Mouse (Mus musculus): ENCODE data around the gene Tgfbr3l.
A peak's percentile ranks its signal among the peaks of the same experiment; 100 is the strongest.

Tgfbr3l gene

DNA sequence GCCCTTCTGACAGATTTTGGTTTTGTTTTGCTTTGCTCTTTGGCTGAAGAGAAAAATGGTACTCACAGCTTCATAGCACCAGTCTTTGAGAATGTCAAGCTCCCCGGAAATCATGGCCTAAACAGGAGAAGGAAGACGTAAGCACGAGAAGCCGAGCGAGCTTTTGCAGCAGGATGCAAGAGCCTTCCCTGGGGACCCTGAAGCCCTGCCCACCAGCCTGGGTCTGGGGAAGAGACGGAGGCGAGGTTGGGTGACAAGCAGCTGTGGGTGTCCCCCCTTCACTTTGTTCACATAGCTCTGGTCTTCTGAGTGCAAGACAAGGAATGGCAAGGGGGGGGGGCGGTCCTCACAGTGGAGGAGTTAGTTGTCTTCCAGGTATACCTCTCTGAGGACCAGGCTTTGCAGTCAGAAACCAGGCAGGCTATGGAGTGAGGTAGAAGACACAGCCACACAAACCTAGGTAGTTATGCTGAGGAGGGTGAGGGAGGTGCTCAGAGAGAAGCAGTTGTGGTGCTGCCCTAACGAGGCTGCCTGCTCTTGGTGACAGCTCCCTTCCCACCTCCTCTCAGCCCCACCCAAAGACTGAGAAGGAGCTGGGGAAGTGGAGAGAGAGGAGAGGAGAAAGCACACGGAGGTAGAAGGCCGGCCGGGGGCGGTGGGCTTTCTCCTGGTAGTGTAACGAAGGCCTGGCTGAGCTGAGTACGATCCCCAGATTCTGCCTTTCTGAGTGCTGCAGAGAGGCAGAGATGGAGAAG is 17.3 kb downstream of the Tgfbr3l start:
- no peak for DNase-seq (ENCODE audit: low spot score in 2 of 2)

DNA sequence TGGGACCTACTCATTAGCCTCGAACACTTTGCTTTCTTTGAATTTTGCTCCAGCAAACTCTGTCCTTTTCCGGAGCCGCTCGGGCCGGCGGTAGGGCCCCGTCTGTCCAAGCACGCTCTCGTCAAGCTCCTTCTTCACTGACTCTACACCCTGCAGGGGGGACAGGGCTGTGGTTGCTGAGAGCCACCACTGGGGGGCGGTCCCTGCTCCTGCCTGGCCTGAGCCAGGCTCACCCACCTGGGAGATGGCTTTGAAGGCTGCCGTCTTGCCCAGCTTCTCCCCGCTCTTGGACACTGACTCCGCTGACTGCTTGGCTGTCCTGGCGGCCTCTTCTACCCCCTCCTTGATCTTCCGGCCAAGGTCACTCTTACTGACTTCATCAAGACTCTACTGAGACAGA is 19.6 kb downstream of the Tgfbr3l start:
- DNase-seq (ENCODE audit: low spot score in 2 of 2): peak in 1 of 2 experiments; percentile 39

DNA sequence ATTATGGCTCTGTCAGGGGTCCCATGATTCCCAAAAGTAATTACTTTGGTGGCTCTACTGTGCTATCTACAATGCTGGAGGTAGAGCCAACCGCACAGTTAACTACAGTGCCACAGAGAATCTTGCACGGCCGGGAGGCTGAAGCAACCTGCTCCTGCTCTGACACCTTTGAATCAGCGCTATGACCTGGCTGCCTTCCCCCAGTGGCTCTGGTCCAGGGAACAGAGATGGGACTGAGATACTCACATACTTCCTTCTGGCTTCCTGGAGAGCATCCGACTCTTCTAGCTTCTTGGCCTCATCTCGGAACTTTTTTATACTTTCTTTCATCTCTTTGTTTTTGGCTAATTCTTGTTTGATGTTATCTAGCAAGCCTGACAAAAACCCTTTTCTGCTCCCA is 21.6 kb downstream of the Tgfbr3l start:
- DNase-seq (ENCODE audit: low spot score in 2 of 2): no peak

DNA sequence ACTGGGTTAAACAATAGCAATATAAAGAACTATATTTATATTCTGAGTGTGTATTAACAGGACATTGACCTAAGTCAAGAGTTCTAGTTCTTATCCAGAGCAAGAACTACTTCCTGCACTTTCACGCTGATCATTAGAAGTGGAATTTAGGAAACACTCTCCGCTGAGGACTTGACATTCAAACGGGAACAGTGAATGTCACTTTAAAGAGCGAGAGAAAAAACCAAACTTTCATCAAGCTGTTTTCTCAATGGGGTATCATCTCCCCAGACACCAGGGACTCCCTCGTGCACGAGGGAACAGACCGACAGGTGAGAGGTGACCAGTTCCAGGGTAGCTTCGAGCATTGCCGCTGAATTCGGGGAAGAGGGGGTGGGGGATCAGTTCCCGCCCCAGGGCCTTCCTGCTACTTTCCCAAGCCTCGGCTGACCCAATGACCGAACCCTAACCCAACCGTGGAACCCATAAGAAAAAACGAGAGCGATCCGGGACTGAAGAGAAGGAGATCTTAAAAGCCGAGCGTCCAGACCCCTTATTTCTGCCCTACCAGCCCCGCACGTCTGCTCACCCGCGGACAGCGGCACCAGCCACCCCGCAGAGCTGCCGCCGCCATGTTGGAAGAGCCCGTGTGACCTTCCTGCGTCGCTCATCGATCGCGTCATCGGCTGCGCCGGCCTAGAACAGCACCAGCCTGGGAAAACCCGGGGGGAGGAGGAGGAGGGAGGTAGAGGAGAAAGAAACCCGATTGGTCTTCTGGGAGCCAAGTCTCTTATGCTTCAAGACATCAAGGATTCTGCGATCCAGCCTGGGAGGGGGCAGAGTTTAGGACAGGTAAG is 27.5 kb downstream of the Tgfbr3l start, which contains the start of gene Timm44:
Gene Timm44, minus strand, starts transcription at position 639 of the 836 bp plus-strand sequence.
- peak; percentile 82 to 97 for DNase-seq (ENCODE audit: low spot score in 2 of 2)

DNA sequence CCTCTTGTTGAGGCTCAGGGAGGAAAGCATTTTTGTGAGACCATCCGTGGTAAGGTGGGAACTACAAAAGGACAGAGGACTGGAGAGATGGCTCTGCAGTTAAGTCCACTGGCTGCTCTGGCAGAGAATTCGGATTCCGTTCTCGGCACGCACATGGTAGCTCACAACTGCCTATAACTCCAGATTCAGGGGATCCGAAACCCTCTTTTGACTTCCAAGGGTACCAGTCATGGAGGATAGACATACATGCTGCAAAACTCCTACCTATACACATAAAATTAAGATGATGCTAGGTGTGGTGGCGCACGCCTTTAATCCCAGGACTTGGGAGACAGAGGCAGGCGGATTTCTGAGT is 28.1 kb downstream of the Tgfbr3l start:
- DNase-seq (ENCODE audit: low spot score in 2 of 2): no peak

DNA sequence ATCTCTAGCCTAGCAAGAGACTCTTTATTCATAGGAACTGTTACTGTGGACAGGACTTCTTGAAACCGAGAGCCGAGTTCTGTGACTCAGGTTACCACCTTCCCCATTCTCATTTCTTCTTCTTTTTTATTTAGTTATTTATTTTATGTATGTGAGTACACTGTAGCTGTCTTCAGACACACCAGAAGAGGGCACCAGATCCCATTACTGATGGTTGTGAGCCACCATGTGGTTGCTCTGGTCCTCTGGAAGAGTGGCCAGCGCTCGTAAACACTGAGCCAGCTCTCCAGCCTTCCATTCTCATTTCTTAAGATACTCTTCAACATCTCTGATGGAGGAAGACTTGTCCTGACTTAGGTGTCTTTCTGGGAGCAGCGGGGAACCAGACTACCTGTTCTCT is 44.7 kb downstream of the Tgfbr3l start:
- DNase-seq (ENCODE audit: low spot score in 2 of 2): no peak

DNA sequence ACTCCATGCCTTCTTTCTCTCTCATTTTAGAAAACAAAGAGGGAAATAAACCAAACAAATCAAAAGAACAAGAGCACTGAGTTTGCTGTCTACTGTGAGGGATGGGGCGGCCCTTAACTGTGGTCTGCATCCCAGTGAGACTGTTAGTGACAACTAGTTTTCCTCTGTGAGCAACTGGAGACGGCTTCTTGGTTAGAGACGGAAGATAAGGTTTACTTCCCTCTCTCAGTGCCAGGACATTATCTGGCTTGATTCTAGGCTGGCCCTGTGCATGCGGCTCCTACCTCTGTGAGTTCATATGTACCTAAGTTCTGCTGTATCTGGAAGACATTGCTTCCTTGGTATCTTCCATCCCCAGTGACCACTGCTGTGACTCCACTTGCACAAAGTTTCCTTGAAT is 49.8 kb downstream of the Tgfbr3l start:
- DNase-seq (ENCODE audit: low spot score in 2 of 2): no peak
